Mouse (Mus musculus) heart, postnatal 4 days (tissue): Measurements from ENCODE around the gene Pdlim5. TPM values are rescaled to one million over a fixed set of nuclear protein-coding genes. Genes with fewer than 3 reads are reported as not detected.

Experiments used
- DNase-seq: peaks from one replicate; pipeline ENCODE4 v3.0.0; 2021
- total RNA-seq, 2 experiments: library from RNA; stranded (reverse); gene quantifications; 2 replicates each; pipeline ENCODE4 v1.2.3; 2021

Gene Pdlim5
- total RNA-seq, 2 experiments from 2014 or later, result 480 to 524 TPM

DNA sequence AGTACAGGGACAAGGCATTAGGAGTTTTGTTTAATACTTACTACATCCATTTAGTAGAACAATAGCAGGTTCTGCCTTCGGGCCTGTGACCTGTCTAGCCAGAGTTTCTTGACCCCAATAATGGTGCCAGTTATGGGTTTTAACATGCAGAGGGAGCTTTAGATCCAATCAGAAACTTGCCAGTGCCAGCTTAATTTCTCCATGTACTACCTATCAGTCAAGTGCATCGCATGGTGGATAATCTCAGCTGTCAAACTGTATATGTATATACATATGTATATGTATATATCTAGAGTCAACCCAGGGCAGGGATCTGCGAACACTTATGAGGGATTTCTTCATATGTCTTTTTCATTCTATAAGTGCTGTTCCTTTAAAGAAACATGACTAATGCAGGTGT is 61.0 kb downstream of the Pdlim5 start:
- DNase-seq, result no peak

DNA sequence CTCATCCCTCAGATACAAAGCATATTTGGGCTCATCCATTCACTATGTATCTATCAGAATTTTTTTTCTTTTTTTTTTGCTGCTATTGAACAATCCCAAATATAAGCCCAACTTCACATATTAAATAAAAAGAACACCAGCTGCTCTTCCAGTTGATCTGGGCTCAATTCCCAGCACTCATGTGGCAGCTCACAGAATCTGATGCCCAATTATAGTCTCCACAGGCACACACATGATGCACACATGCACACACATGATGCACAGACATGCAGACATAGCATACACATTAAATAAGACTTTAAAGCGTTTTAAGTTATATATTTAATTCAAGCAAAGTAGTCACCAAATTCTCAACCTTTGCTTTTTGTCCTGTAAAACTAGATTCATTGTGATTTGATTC is 62.0 kb downstream of the Pdlim5 start:
- DNase-seq, result no peak

- no peak for DNase-seq
Observed at GRCm38 (mm10) chr3:142332716-142333115, 62.8 kb downstream of the Pdlim5 start.

DNA sequence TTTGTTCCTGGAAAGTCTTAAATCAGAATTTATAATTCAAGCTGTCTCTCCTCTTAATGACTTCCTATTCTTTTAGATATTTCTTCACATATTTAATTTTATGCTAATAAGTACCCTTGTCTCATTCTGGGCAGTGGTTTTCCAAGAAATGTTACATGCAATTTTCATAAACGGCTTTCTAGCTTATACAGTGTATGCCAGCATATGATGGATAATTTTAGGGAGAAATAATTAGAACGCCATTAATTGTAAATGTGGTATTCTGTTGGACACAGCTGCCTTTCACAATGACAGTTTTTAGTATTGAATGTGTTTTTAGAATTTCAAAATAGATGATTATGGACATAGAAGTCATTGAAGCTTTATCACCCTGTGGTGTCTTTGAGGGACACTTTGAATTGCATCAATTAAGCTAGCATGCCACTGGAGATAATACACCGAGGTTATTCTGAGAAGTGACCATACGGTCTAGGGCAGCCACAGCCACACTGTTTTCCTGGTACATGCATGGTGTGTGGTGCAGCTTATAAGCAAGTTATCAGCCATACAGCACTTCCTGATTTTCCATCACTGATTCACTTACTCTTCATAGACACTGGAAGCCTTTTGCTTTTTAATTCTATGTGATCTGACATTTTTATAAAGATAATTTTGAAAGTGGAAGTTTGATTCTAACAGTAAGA is 63.5 kb downstream of the Pdlim5 start:
- DNase-seq, result no peak

- no peak for DNase-seq
Observed at GRCm38 (mm10) chr3:142330425-142330824, 65.1 kb downstream of the Pdlim5 start.

DNA sequence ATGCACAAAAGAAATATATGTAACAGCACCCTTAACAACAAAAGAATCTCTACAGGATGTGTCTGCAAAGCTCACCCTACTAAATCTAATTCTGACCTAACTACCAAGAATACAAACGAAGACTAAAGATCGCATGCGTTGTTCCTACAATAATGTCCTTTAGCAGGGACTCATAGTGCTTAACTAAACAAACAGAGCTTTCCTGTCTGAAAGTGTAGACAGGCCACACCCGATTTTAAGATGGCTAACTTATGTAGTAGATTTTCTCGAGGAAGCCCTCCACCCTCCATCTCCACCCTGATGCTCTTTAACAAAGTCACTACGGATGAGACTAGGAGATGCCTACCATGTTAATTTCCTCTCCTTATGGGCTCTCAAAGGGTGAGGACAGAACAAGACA is 71.9 kb downstream of the Pdlim5 start:
- DNase-seq, result no peak

DNA sequence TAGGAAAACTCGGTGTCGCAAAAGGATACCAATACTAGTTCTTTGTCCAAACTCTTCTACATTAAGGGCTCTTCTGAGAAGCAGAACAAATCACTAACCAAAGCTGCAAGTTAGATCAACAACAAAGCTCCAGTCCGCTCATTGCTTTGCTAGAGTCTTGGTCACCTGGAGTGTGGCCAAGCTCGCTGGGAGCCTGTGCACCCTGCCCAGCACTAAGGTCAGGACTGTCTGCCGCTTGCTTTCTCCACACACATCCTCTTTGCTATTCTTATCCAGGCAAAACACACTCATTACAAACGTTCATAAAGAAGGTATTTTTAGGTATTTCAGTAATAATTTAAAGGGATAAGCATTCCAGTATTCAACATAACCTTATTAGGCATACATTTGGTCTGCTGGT is 73.6 kb downstream of the Pdlim5 start:
- peak; percentile 85 for DNase-seq

- DNase-seq, result peak; percentile 89
Observed at GRCm38 (mm10) chr3:142318147-142318546, 77.3 kb downstream of the Pdlim5 start.

DNA sequence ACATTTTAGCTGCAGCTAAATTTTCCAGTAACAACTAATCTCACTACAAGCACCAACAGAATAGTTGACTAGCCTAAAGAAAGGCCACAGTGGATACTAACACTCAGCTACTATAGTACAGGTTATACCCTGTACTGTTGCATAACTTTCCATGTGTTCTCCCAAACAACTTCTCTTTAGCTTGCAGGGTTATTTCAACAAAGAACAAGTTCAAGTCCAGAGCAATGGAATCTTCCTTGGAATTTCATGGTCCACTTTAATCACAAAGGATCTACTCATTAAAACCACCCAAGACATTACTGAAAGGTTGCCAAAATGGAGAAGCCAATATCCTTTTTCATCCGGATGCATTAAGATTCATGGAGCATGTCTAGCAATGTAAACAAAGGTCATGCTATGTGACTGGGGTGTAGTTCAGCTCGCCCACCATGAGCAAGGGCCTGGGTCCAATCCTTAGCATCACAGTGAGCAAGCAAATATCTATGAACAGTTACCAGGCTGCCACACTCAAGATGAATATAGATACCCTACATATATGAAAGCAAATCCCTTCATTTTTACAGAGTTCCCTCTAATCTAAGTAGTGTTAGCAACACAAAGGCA is 79.3 kb downstream of the Pdlim5 start:
- DNase-seq, result no peak

GRCm38 (mm10) chr3:142311075-142311474 is 84.4 kb downstream of the Pdlim5 start:
- DNase-seq, result peak; percentile 54

DNA sequence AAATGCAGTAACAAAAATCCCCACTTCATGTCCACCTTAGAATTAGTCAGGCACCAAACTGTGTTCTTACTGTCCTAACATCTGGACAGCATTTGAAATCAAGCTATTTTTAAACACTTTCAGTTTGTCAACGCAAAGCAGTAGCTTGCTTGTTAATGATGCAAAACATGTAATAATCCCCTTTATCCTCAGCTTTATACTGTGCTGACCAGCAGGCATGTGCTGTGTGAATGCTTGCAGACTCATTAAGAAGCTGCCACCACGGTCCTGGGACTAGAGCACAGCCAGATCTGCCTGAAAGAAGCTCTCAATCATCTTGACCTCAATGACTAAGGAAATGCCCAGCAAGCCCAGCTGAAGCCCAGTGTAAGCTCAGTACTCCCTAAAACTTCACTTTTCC is 85.0 kb downstream of the Pdlim5 start:
- DNase-seq, result no peak

- DNase-seq, result peak; percentile 13
Observed at GRCm38 (mm10) chr3:142295287-142295676, 100.2 kb downstream of the Pdlim5 start.

DNA sequence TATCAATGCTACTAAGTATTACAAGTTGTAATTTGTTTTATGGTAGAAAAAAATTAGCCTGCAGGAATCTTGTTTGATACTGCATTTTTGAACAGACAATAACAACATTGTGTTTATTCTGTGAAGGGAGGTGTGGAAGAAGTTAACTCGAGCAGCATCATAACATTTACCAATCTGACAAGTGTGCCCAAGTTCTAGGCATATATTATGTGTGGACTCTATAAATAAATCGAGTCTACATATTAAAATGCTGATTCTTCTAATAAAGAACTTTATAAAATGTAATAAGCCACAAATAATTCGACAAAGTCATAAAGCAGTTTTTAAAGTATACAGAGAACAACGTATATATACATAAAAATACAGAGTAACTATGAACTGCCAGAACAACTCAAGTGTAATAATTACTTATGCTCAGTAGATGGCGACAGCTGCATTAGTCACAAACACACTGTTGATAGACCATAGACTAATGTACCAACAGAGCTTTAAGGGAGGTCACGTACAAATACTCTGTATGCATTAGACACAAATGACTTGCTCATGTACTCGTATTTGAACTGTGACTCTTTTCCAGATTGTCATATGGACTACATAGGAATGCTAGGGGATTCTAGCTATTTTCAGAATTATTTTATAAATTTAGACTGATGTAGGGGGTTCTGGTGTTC is 100.7 kb downstream of the Pdlim5 start:
- DNase-seq, result peak; percentile 30

DNA sequence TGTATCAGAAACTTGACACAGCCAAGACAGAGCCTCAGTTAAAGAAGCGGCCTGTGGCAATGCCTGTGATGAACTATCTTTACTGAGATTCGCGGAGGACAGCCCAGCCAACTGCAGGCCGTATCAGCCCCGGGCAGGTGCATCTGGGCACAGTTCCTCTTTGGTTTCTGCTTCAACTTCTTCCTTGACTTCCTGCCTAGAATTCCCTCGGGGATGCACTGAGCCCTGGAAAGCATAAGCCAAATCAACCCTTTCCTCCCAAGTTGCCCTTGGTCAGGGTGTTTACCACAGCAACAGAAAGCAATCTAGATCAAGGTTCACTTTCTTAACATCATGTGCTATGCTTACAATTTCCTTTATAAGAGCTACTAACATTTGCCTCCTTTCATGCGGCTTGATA is 101.9 kb downstream of the Pdlim5 start:
- DNase-seq, result peak; percentile 12

GRCm38 (mm10) chr3:142282706-142283105 is 112.8 kb downstream of the Pdlim5 start:
- DNase-seq, result peak; percentile 69

DNA sequence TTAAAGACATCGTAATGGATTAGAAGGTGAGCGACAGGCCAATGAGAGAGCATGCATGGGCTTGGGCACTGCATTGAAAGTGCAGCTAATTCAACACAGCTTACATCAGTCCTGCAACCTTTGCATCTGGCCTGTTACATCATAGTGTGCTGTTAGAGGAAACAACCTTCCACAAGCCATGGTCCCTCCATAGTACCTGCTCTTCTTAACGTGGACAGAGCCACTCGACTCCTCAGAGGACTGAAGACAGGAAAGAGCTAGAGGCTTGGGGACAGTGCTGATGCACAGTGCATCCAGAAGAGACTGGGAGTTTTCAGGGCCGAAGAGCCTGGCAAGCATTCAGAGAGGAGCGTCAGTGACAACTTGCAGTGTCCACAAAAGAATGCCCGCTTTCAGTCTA is 113.8 kb downstream of the Pdlim5 start:
- no peak for DNase-seq

GRCm38 (mm10) chr3:142281093-142281445 is 114.4 kb downstream of the Pdlim5 start:
- no peak for DNase-seq

DNA sequence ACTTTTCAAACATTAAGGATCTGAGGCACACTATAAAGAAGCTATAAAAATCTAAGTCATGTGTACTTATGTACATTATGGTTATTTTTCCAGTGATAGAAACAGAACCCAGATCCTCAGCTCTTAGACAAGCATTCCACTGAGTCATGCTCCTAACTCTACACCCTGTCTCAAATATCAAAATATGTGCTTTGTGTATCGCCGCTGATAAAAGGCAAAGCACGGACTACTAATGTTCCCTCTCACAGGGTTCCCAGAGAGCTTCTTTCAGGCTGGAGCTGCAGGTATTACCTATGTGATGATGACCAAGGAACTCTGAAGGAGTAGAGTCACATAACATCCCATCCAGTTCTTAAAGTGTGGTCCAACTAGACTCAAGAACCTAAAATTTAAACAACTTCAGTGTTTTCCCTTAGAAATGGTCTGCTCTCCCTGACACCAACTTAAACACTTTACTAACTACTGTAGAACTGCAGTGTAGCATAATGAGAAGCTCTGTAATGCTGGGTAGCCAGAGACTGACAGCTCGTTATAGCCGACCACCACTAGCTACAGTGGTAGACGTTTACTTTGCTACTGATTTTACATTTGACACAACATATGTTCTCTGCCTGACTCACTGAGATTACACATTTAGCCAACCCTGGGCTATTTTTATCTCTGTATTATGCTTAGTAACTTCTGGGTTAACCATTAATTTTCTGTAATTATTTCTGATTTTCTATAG is 115.0 kb downstream of the Pdlim5 start:
- no peak for DNase-seq

DNA sequence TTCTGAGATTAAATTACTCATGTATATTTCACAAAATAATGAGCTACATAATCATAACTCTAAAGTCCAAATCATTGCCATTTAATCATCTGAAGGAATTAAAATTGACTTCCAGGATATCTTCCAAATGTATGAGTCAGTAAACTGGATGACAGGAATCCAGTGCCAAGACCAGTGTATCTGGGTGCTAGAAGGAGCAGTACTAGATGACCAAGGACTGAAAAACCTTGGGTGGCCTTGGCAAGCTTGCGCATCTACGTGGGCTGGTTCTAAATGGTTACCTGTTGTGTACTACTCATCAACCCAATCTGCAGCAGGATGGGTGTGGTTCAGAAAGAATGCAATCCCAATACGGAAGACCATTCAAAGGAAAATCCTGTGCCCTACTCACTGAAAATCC is 116.5 kb downstream of the Pdlim5 start:
- DNase-seq, result no peak

DNA sequence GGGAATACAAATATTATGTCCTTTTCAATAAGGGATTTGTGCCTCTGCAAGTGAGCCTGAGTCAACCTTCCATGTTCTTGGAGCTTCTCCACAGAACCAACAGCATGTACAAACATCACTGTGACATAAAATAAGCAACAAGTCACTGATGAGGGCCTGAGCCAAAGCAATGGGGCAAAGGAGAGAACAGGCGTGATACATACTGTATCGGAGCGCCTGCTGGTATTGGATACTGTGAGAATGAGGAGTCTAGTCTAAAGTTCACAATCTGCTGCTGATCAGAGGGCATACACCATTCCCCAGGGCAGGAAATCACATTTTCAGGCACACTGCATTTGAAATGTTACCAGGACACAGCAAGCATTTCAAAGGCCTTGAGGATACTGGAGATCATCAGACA is 119.0 kb downstream of the Pdlim5 start:
- no peak for DNase-seq

- no peak for DNase-seq
Observed at GRCm38 (mm10) chr3:142274993-142275392, 120.5 kb downstream of the Pdlim5 start.

- DNase-seq, result no peak
Observed at GRCm38 (mm10) chr3:142274451-142274850, 121.0 kb downstream of the Pdlim5 start.

GRCm38 (mm10) chr3:142273265-142273664 is 122.2 kb downstream of the Pdlim5 start:
- DNase-seq, result no peak
